Mouse (Mus musculus) MEL (cell line): ENCODE measurements around the gene Gm49388. TPM values are rescaled to one million over a fixed set of nuclear protein-coding genes. Genes with fewer than 3 reads are reported as not detected.

Experiments used
- DNase-seq: peaks from one replicate; pipeline ENCODE4 v3.0.0; 2011; ENCODE audit warnings: low read depth, low spot score
- H3K27ac ChIP-seq: 2 replicates; pipeline ENCODE4 v1.5.1; 2012; ENCODE audit warnings: low read depth, mild to moderate bottlenecking, control low read depth, low read length, moderate library complexity; ENCODE audit not compliant: control insufficient read depth
- H3K27me3 ChIP-seq, 2 experiments: fragments of 150-350 bp in 1 of 2; sonication (generic) in 1 of 2; 2 replicates each; pipeline ENCODE4 v1.6.1; 2012; ENCODE audit warnings: low read length in 2 of 2, mild to moderate bottlenecking in 2 of 2, improper control_type of control experiment in 1 of 2, moderate library complexity in 1 of 2; ENCODE audit not compliant: insufficient read depth in 2 of 2, control insufficient read depth in 1 of 2
- H3K36me3 ChIP-seq, 2 experiments: 2 replicates each; pipeline ENCODE4 v1.6.1; 2012 to 2014; ENCODE audit warnings: low read length in 2 of 2, improper control_type of control experiment in 1 of 2, inconsistent platforms in 1 of 2, mild to moderate bottlenecking in 1 of 2; ENCODE audit not compliant: insufficient read depth in 2 of 2, control insufficient read depth in 1 of 2
- H3K4me1 ChIP-seq, 2 experiments: fragments of 150-350 bp in 1 of 2; sonication (generic) in 1 of 2; 2 replicates each; pipeline ENCODE4 v1.6.1; 2012; ENCODE audit warnings: low read length in 2 of 2, improper control_type of control experiment in 1 of 2, mild to moderate bottlenecking in 1 of 2; ENCODE audit not compliant: insufficient read depth in 2 of 2, control insufficient read depth in 1 of 2
- H3K4me3 ChIP-seq, 2 experiments: fragments of 150-350 bp in 1 of 2; sonication (generic) in 1 of 2; 2 replicates each; pipeline ENCODE4 v1.5.1; 2012; ENCODE audit warnings: low read depth in 2 of 2, low read length in 2 of 2, mild to moderate bottlenecking in 2 of 2, moderate library complexity in 2 of 2, control low read depth in 1 of 2, improper control_type of control experiment in 1 of 2; ENCODE audit not compliant: control insufficient read depth in 1 of 2, insufficient read depth in 1 of 2
- H3K79me2 ChIP-seq: 2 replicates; pipeline ENCODE4 v1.6.1; 2012; ENCODE audit warnings: mild to moderate bottlenecking, low read length, moderate library complexity; ENCODE audit not compliant: control insufficient read depth, poor library complexity, insufficient read depth
- H3K9ac ChIP-seq: 2 replicates; pipeline ENCODE4 v1.6.1; 2012; ENCODE audit warnings: low read depth, mild to moderate bottlenecking, control low read depth, low read length, moderate library complexity; ENCODE audit not compliant: control insufficient read depth, poor library complexity, severe bottlenecking
- H3K9me3 ChIP-seq: fragments of 150-350 bp; sonication (generic); replicated peaks from 2 replicates; pipeline ENCODE4 v1.6.1; 2012; ENCODE audit warnings: mild to moderate bottlenecking, low read length, improper control_type of control experiment, moderate library complexity; ENCODE audit not compliant: insufficient read depth
- BHLHE40 ChIP-seq: IDR thresholded peaks from 2 replicates; pipeline ENCODE4 v1.6.1; 2012; ENCODE audit warnings: low read depth, mild to moderate bottlenecking, inconsistent platforms, low read length, improper control_type of control experiment, borderline replicate concordance
- CHD1 ChIP-seq: IDR thresholded peaks from 2 replicates; pipeline ENCODE4 v1.6.1; 2012; ENCODE audit warnings: low read depth, mild to moderate bottlenecking, inconsistent platforms, low read length, improper control_type of control experiment
- E2F4 ChIP-seq: IDR thresholded peaks from 2 replicates; pipeline ENCODE4 v1.6.1; 2011; ENCODE audit warnings: low read depth, low read length, improper control_type of control experiment, borderline replicate concordance
- ELF1 ChIP-seq: IDR thresholded peaks from 2 replicates; pipeline ENCODE4 v1.6.1; 2014; ENCODE audit warnings: low read depth, mild to moderate bottlenecking, inconsistent platforms, low read length, improper control_type of control experiment, moderate library complexity
- EP300 ChIP-seq, 2 experiments: IDR thresholded peaks; 2 replicates each; pipeline ENCODE4 v1.6.1; 2011; ENCODE audit warnings: improper control_type of control experiment in 2 of 2, low read length in 2 of 2, low read depth in 1 of 2, mild to moderate bottlenecking in 1 of 2
- ETS1 ChIP-seq: IDR thresholded peaks from 2 replicates; pipeline ENCODE4 v1.6.1; 2012; ENCODE audit warnings: low read depth, mild to moderate bottlenecking, inconsistent platforms, low read length, improper control_type of control experiment, moderate library complexity
- GABPA ChIP-seq: IDR thresholded peaks from 2 replicates; pipeline ENCODE4 v1.6.1; 2012; ENCODE audit warnings: low read depth, mild to moderate bottlenecking, inconsistent platforms, low read length, improper control_type of control experiment, moderate library complexity
- GATA1 ChIP-seq: IDR thresholded peaks from 2 replicates; pipeline ENCODE4 v1.6.1; 2011; ENCODE audit warnings: low read depth, low read length, improper control_type of control experiment
- HCFC1 ChIP-seq: IDR thresholded peaks from 2 replicates; pipeline ENCODE4 v1.6.1; 2012; ENCODE audit warnings: low read depth, mild to moderate bottlenecking, inconsistent platforms, low read length, improper control_type of control experiment, moderate library complexity
- KAT2A ChIP-seq: conservative IDR thresholded peaks from 2 replicates; pipeline ENCODE4 v1.6.1; 2012; ENCODE audit warnings: low read depth, low read length, improper control_type of control experiment, inconsistent platforms
- MAX ChIP-seq: IDR thresholded peaks from 2 replicates; pipeline ENCODE4 v1.6.1; 2011; ENCODE audit warnings: low read length, improper control_type of control experiment
- MEF2A ChIP-seq: IDR thresholded peaks from 2 replicates; pipeline ENCODE4 v1.6.1; 2014; ENCODE audit warnings: low read depth, mild to moderate bottlenecking, inconsistent platforms, low read length, improper control_type of control experiment; ENCODE audit not compliant: poor library complexity, insufficient replicate concordance, severe bottlenecking; ENCODE audit errors: extremely low read depth
- MXI1 ChIP-seq: IDR thresholded peaks from 2 replicates; pipeline ENCODE4 v1.6.1; 2011; ENCODE audit warnings: mild to moderate bottlenecking, low read depth, low read length, improper control_type of control experiment
- MYB ChIP-seq: IDR thresholded peaks from 2 replicates; pipeline ENCODE4 v1.6.1; 2011; ENCODE audit warnings: mild to moderate bottlenecking, low read depth, low read length, improper control_type of control experiment
- MYC ChIP-seq: IDR thresholded peaks from 2 replicates; pipeline ENCODE4 v1.6.1; 2011; ENCODE audit warnings: low read depth, mild to moderate bottlenecking, low read length, improper control_type of control experiment, moderate library complexity
- NELFE ChIP-seq: IDR thresholded peaks from 2 replicates; pipeline ENCODE4 v1.6.1; 2011; ENCODE audit warnings: low read depth, low read length, improper control_type of control experiment
- NRF1 ChIP-seq: IDR thresholded peaks from 2 replicates; pipeline ENCODE4 v1.6.1; 2014; ENCODE audit warnings: low read depth, mild to moderate bottlenecking, inconsistent platforms, low read length, improper control_type of control experiment, moderate library complexity; ENCODE audit not compliant: poor library complexity, insufficient read depth, severe bottlenecking
- POLR2A ChIP-seq, 2 experiments: IDR thresholded peaks; 2 replicates each; pipeline ENCODE4 v1.6.1; 2011 to 2012; ENCODE audit warnings: low read length in 2 of 2, mild to moderate bottlenecking in 2 of 2, control low read depth in 1 of 2, improper control_type of control experiment in 1 of 2, low read depth in 1 of 2, moderate library complexity in 1 of 2; ENCODE audit not compliant: control insufficient read depth in 1 of 2, insufficient read depth in 1 of 2, poor library complexity in 1 of 2
- POLR2AphosphoS2 ChIP-seq: IDR thresholded peaks from 2 replicates; pipeline ENCODE4 v1.6.1; 2011; ENCODE audit warnings: low read length, improper control_type of control experiment
- RAD21 ChIP-seq: IDR thresholded peaks from 2 replicates; pipeline ENCODE4 v1.6.1; 2011; ENCODE audit warnings: mild to moderate bottlenecking, low read depth, low read length, improper control_type of control experiment
- SIN3A ChIP-seq: IDR thresholded peaks from 2 replicates; pipeline ENCODE4 v1.6.1; 2012; ENCODE audit warnings: low read length, improper control_type of control experiment, inconsistent platforms
- SMC3 ChIP-seq: IDR thresholded peaks from 2 replicates; pipeline ENCODE4 v1.6.1; 2011; ENCODE audit warnings: low read depth, low read length, improper control_type of control experiment
- TAL1 ChIP-seq: IDR thresholded peaks from 2 replicates; pipeline ENCODE4 v1.6.1; 2012; ENCODE audit warnings: mild to moderate bottlenecking, inconsistent platforms, low read length, moderate library complexity, mixed read lengths
- TBP ChIP-seq: IDR thresholded peaks from 2 replicates; pipeline ENCODE4 v1.8.0; 2011; ENCODE audit warnings: low read depth, low read length, improper control_type of control experiment
- TCF12 ChIP-seq: IDR thresholded peaks from 2 replicates; pipeline ENCODE4 v1.6.1; 2014; ENCODE audit warnings: low read depth, mild to moderate bottlenecking, inconsistent platforms, low read length, improper control_type of control experiment, moderate library complexity
- UBTF ChIP-seq: IDR thresholded peaks from 2 replicates; pipeline ENCODE4 v1.6.1; 2012; ENCODE audit warnings: low read depth, mild to moderate bottlenecking, inconsistent platforms, low read length, improper control_type of control experiment, moderate library complexity, borderline replicate concordance; ENCODE audit not compliant: insufficient read depth
- USF1 ChIP-seq: IDR thresholded peaks from 2 replicates; pipeline ENCODE4 v1.6.1; 2014; ENCODE audit warnings: low read depth, mild to moderate bottlenecking, inconsistent platforms, low read length, improper control_type of control experiment, moderate library complexity
- ZC3H11A ChIP-seq: IDR thresholded peaks from 2 replicates; pipeline ENCODE4 v1.6.1; 2012; ENCODE audit warnings: low read depth, mild to moderate bottlenecking, inconsistent platforms, low read length, improper control_type of control experiment
- ZMIZ1 ChIP-seq: IDR thresholded peaks from 2 replicates; pipeline ENCODE4 v1.6.1; 2012; ENCODE audit warnings: low read depth, mild to moderate bottlenecking, inconsistent platforms, low read length, improper control_type of control experiment, moderate library complexity
- polyA plus RNA-seq, 2 experiments: library from polyadenylated mRNA; stranded (reverse) in 1 of 2; unstranded in 1 of 2; fragments of >175 nt in 1 of 2; fragments of >200 nt in 1 of 2; gene quantifications; 2 replicates each; pipeline versions ENCODE4 v1.2.1 to v1.2.4; 2012; ENCODE audit warnings: low replicate concordance in 2 of 2, low read depth in 1 of 2; ENCODE audit not compliant: insufficient read length in 2 of 2, insufficient read depth in 1 of 2, missing spikeins in 1 of 2
- total RNA-seq: library from RNA; depleted of rRNA; stranded (reverse); fragments of 300-350 nt; gene quantifications from 2 replicates; pipeline ENCODE4 v1.2.3, GENCODE M21; 2012

Gm49388 gene
- total and polyA plus RNA-seq, 3 experiments = 0.73 to 1.3 TPM; not detected in 1

DNA sequence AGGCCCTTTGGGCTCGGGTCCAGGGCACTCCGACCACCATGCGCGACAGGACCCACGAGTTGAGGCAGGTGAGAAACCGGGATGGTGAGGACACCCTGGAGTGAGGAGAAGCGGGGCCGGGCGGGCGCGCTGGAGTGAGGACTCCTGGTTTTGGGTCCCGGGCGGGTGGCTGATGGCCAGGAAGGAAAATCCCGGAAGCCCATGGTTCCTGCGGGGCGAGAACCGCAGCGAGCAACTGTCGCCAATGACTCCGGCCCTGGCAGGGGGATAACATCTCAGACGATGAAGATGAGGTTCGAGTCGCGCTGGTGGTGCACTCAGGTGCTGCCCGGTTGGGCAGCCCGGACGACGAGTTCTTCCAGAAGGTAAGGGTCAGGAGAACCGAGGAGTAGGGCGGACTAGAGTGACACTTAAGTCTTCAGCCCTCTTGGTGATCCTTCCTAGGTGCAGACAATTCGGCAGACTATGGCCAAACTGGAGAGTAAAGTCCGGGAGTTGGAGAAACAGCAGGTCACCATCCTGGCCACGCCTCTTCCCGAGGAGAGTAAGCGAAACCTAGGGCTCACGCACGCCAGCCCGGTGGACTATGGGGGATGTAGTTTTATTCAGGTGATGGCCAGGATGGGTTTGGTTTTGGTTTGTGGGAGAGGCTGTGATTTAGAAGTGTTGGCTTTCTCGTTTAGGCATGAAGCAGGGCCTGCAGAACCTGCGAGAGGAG lies 56.8 kb downstream of the Gm49388 start:
- H3K79me2 ChIP-seq = peaks cover 7% of the 10 kb centered on the region; the same call in 1 of the 2 replicates
- no peaks in the 10 kb centered on the region for H3K9me3 ChIP-seq
- 0 out of 4 replicates have a peak, but pooled peaks cover 0 to 10% of the 10 kb centered on the region in 2 experiments for H3K4me1 ChIP-seq
- DNase-seq = peak; percentile 88
- peak overlapping the region; percentile 99 for H3K9ac ChIP-seq
- peak in 1 of 2 experiments; percentile 83; a peak in 2 of 4 replicates for TF ChIP-seq POLR2A (IDR thresholded peaks at IDR 0.05; ENCODE audit: control insufficient read depth in 1 of 2, insufficient read depth in 1 of 2, low read depth in 1 of 2, low read length in 2 of 2, poor library complexity in 1 of 2)
- no peak for TF ChIP-seq RAD21
- peak; percentile 77; the same call in 1 of the 2 replicates for TF ChIP-seq CHD1
- TF ChIP-seq BHLHE40 = no peak
- peak; percentile 34; the same call in 1 of the 2 replicates for TF ChIP-seq POLR2AphosphoS2
- no peak for TF ChIP-seq UBTF
- 0 out of 2 replicates have a peak, but pooled peaks have one; percentile 20 for TF ChIP-seq MYC
- 0 out of 2 replicates have a peak, but pooled peaks have one; percentile 25 for TF ChIP-seq USF1
- TF ChIP-seq MXI1 = peak; percentile 73
- TF ChIP-seq MEF2A = no peak
- TF ChIP-seq NELFE = peak; percentile 46; the same call in 1 of the 2 replicates
- peak; percentile 97 for TF ChIP-seq HCFC1
- no peak for TF ChIP-seq TCF12
- TF ChIP-seq E2F4 = no peak
- TF ChIP-seq TAL1 = no peak
- no peak for TF ChIP-seq MYB
- no peak for TF ChIP-seq GATA1
- no peak for TF ChIP-seq EP300 (IDR thresholded peaks at IDR 0.05; ENCODE audit: low read depth in 1 of 2, low read length in 2 of 2)
- peak; percentile 77 for TF ChIP-seq ZMIZ1
- TF ChIP-seq TBP = peak; percentile 65; the same call in 1 of the 2 replicates
- TF ChIP-seq SMC3 = no peak
- no peak for TF ChIP-seq ZC3H11A
- 0 out of 2 replicates have a peak, but pooled peaks have one; percentile 16 for TF ChIP-seq MAX
- TF ChIP-seq KAT2A = no peak; the same call in none of the 2 replicates
- peak; percentile 31; the same call in 1 of the 2 replicates for TF ChIP-seq ELF1
- no peak for TF ChIP-seq GABPA
- peak; percentile 55; the same call in 1 of the 2 replicates for TF ChIP-seq NRF1
- no peak for TF ChIP-seq ETS1
- peak; percentile 70 for TF ChIP-seq SIN3A
- H3K36me3 ChIP-seq = peaks cover 0 to 7% of the 10 kb centered on the region in 2 experiments; a peak in 1 of 4 replicates
- H3K4me3 ChIP-seq = peak overlapping the region; percentile 78 to 92
- H3K27ac ChIP-seq = peak overlapping the region; percentile 98
- no peaks in the 10 kb centered on the region for H3K27me3 ChIP-seq
